Mouse (Mus musculus): Measurements from ENCODE around the gene Nfia. TPM values are rescaled to one million over a fixed set of nuclear protein-coding genes. Genes with fewer than 3 reads are reported as not detected.

Nfia gene
- total and polyA plus RNA-seq, 3 experiments, result 0.96 to 25.1 (median 1.3) TPM

DNA sequence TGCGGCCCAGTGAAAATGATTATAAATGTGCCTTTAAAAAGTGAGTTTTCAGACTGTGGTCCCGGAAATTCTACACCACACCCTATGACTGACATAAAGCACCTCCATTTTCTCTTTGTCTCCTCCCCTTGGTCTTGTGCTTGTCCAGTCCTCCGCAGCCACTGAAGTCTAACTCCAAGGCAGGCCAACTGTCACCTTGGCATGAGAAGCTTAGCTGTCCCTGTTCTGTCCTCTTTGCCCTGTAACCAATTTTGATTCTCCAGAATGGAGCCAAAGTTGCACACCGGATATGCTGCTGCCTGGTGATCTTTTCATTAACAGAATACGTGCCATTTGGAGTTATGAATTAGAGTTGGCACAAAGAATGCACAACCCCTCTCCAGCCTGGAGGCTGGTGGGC is 378.0 kb downstream of the Nfia start:
- Histone ChIP-seq H3K9me3 (replicated peaks) (peaks cover 23% of the 10 kb centered on the region), H3K27me3 (ENCODE audit: insufficient read depth, low read length) (no peaks in the 10 kb centered on the region), H3K4me1 (ENCODE audit: insufficient read depth, low read depth, low read length) (no peaks in the 10 kb centered on the region), H3K4me3 (ENCODE audit: low read depth, low read length) (no peak overlapping the region), H3K36me3 (replicated peaks) (no peaks in the 10 kb centered on the region)
- no peak for TF ChIP-seq GATA2 (IDR thresholded peaks at IDR 0.05; ENCODE audit: borderline replicate concordance, low read depth, low read length)
- TF ChIP-seq TAL1 (conservative IDR thresholded peaks at IDR 0.05; ENCODE audit: low read depth, low read length), result no peak
- TF ChIP-seq CTCF (IDR thresholded peaks at IDR 0.05; ENCODE audit: low read depth, low read length), result no peak
- no peak for TF ChIP-seq GATA1 (IDR thresholded peaks at IDR 0.05; ENCODE audit: borderline replicate concordance, low read length)
- TF ChIP-seq POLR2AphosphoS5 (IDR thresholded peaks at IDR 0.05; ENCODE audit: insufficient replicate concordance, low read depth, low read length), result no peak
- DNase-seq (ENCODE audit: low spot score) (no peak), ATAC-seq (ENCODE audit: extremely low read depth, insufficient number of reproducible peaks, low FRiP score, poor library complexity, severe bottlenecking) (no peak)

DNA sequence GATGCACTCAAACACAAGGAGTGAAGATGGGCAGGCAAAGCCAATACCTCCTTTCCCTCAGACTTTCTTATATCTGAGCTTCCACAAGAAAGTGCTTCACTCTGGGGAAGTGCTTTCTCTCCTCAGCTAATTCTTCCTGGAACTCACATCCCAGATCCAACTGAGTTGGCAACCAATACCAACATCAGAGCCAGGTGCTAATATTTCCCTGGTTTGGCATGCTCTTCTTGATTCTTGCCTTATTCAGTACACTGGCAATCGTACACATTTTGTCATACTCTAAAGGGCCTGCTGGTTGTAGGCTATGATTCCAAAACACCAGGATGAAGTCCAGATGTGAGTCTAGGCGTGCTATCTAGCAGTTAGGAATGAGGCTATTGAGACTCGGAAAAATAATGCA is 385.4 kb downstream of the Nfia start:
- TF ChIP-seq TAL1 (conservative IDR thresholded peaks at IDR 0.05; ENCODE audit: low read depth, low read length) (no peak), POLR2AphosphoS5 (IDR thresholded peaks at IDR 0.05; ENCODE audit: insufficient replicate concordance, low read depth, low read length) (no peak), GATA2 (IDR thresholded peaks at IDR 0.05; ENCODE audit: borderline replicate concordance, low read depth, low read length) (no peak), CTCF (IDR thresholded peaks at IDR 0.05; ENCODE audit: low read depth, low read length) (no peak), GATA1 (IDR thresholded peaks at IDR 0.05; ENCODE audit: borderline replicate concordance, low read length) (no peak)

DNA sequence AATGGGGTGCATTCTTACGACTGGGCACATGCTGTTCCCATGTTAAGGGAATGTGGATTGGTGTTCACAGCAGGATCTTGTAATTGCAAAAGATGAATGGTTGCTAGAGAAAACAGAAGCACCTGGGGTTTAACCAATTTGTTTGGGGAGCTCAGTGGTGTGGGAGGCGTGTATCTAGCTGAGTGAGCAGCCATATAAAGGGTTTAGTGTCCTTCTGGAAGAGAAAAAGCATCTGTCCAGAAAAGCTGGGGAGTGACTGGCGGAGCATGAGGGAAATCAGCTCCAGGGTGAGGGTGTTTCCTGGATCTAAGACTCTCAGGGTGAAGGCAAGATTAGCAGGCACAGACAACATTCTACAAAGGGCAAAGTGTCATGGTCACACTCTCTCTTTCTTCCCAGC is 393.8 kb downstream of the Nfia start:
- Histone ChIP-seq H3K9me3 (replicated peaks) (peaks cover 16% of the 10 kb centered on the region), H3K4me3 (ENCODE audit: low read depth, low read length) (no peak overlapping the region), H3K27me3 (ENCODE audit: insufficient read depth, low read length) (no peaks in the 10 kb centered on the region), H3K36me3 (replicated peaks) (no peaks in the 10 kb centered on the region), H3K4me1 (ENCODE audit: insufficient read depth, low read depth, low read length) (no peaks in the 10 kb centered on the region)
- no peak for DNase-seq (ENCODE audit: low spot score)
- no peak for ATAC-seq (ENCODE audit: extremely low read depth, insufficient number of reproducible peaks, low FRiP score, poor library complexity, severe bottlenecking)
- no peak for TF ChIP-seq TAL1 (conservative IDR thresholded peaks at IDR 0.05; ENCODE audit: low read depth, low read length)
- TF ChIP-seq CTCF (IDR thresholded peaks at IDR 0.05; ENCODE audit: low read depth, low read length), result no peak
- TF ChIP-seq GATA1 (IDR thresholded peaks at IDR 0.05; ENCODE audit: borderline replicate concordance, low read length), result no peak
- TF ChIP-seq POLR2AphosphoS5 (IDR thresholded peaks at IDR 0.05; ENCODE audit: insufficient replicate concordance, low read depth, low read length), result no peak
- no peak for TF ChIP-seq GATA2 (IDR thresholded peaks at IDR 0.05; ENCODE audit: borderline replicate concordance, low read depth, low read length)

More for the DNA sequence above, 385.4 kb downstream of the Nfia start:
- ATAC-seq (ENCODE audit: extremely low read depth, insufficient number of reproducible peaks, low FRiP score, poor library complexity, severe bottlenecking), result no peak
- Histone ChIP-seq H3K27me3 (ENCODE audit: insufficient read depth, low read length) (no peaks in the 10 kb centered on the region; the same call in 1 of the 2 replicates), H3K4me1 (ENCODE audit: insufficient read depth, low read depth, low read length) (no peaks in the 10 kb centered on the region), H3K9me3 (replicated peaks) (peaks cover 22% of the 10 kb centered on the region), H3K36me3 (replicated peaks) (no peaks in the 10 kb centered on the region), H3K4me3 (ENCODE audit: low read depth, low read length) (no peak overlapping the region)
- DNase-seq (ENCODE audit: low spot score), result no peak

Other genes with a start within 250 kb of the Nfia start
- gene E130114P18Rik, start 5.3 kb downstream of the Nfia start, total RNA-seq (2014; fragmentation: Nextera tagmentation), result not detected in 2 replicates
- gene E130114P18Rik, start 5.3 kb downstream of the Nfia start, total RNA-seq (2017), result 0.11 TPM in 1 of 2 replicates, not detected in the other
- not detected in 2 replicates for gene E130114P18Rik, start 5.3 kb downstream of the Nfia start, polyA plus RNA-seq (2012)

All from G1E (cell line).